ENCODE assay signal across 8 mouse cellular contexts in genomic region chr9:44655098-44656066, GRCm38 (mm10). TPM values are rescaled to one million over a fixed set of nuclear protein-coding genes. Genes with fewer than 3 reads are reported as not detected.
A peak's percentile ranks its signal among the peaks of the same experiment; 100 is the strongest.
DNase-seq lines count a peak whose midpoint lies in the region; ATAC-seq and TF ChIP-seq lines count a peak whose summit lies in the region.

No protein-coding gene starts in this region.

- H3K4me1 ChIP-seq in G1E (ENCODE audit: insufficient read depth, low read depth, low read length) = no peaks in the 10 kb centered on the region
- peaks cover 8% of the 10 kb centered on the region for H3K4me1 ChIP-seq in erythroblast, embryonic 14.5 days (ENCODE audit: control insufficient read depth)
- peaks cover 5% of the 10 kb centered on the region for H3K4me1 ChIP-seq in heart, embryonic 16.5 days (ENCODE audit: control insufficient read depth, insufficient read depth, low read length)
- H3K4me1 ChIP-seq in liver, embryonic 16.5 days (ENCODE audit: control insufficient read depth, low read depth, low read length) = peaks cover 4% of the 10 kb centered on the region; the same call in 1 of the 2 replicates
- H3K4me1 ChIP-seq in neural tube, embryonic 12.5 days = 0 out of 2 replicates have a peak, but pooled peaks cover 6% of the 10 kb centered on the region

- no peaks in the 10 kb centered on the region; the same call in 1 of the 2 replicates for H3K9me3 ChIP-seq in G1E (replicated peaks)
- no peaks in the 10 kb centered on the region for H3K9me3 ChIP-seq in erythroblast, embryonic 14.5 days (ENCODE audit: control insufficient read depth, low read length)
- H3K9me3 ChIP-seq in heart, embryonic 16.5 days (replicated peaks; ENCODE audit: control insufficient read depth, low read length) = no peaks in the 10 kb centered on the region
- H3K9me3 ChIP-seq in liver, embryonic 16.5 days (replicated peaks; ENCODE audit: control insufficient read depth, low read length) = no peaks in the 10 kb centered on the region
- H3K9me3 ChIP-seq in neural tube, embryonic 12.5 days = no peaks in the 10 kb centered on the region

- peaks cover 29% of the 10 kb centered on the region for H3K27me3 ChIP-seq in G1E (ENCODE audit: insufficient read depth, low read length)
- no peaks in the 10 kb centered on the region for H3K27me3 ChIP-seq in erythroblast, embryonic 14.5 days (ENCODE audit: control insufficient read depth)
- no peaks in the 10 kb centered on the region for H3K27me3 ChIP-seq in heart, embryonic 16.5 days (ENCODE audit: control insufficient read depth, insufficient read depth, low read length)
- H3K27me3 ChIP-seq in liver, embryonic 16.5 days (ENCODE audit: control insufficient read depth, insufficient read depth, low read depth, low read length) = no peaks in the 10 kb centered on the region; the same call in 1 of the 2 replicates
- no peaks in the 10 kb centered on the region for H3K27me3 ChIP-seq in neural tube, embryonic 12.5 days (replicated peaks)

- H3K36me3 ChIP-seq in G1E (replicated peaks) = no peaks in the 10 kb centered on the region
- no peaks in the 10 kb centered on the region for H3K36me3 ChIP-seq in erythroblast, embryonic 14.5 days (ENCODE audit: control insufficient read depth)
- no peaks in the 10 kb centered on the region for H3K36me3 ChIP-seq in heart, embryonic 16.5 days (ENCODE audit: control insufficient read depth, insufficient read depth)
- no peaks in the 10 kb centered on the region for H3K36me3 ChIP-seq in liver, embryonic 16.5 days (ENCODE audit: control insufficient read depth, insufficient read depth)
- H3K36me3 ChIP-seq in neural tube, embryonic 12.5 days = no peaks in the 10 kb centered on the region

- peak overlapping the region; percentile 79 for H3K4me2 ChIP-seq in heart, embryonic 16.5 days (ENCODE audit: low read depth, low read length)
- H3K4me2 ChIP-seq in liver, embryonic 16.5 days (ENCODE audit: low read depth, low read length) = peak overlapping the region; percentile 54
- peak overlapping the region; percentile 50 for H3K4me2 ChIP-seq in neural tube, embryonic 12.5 days (replicated peaks)

- peak; percentile 21 for DNase-seq in G1E (ENCODE audit: low spot score)
- DNase-seq in brain, embryonic 14.5 days (ENCODE audit: low read depth) = peak; percentile 88
- peak; percentile 79 for DNase-seq in kidney, postnatal 10 days
- DNase-seq in thymus, postnatal 36 days = peak; percentile 39 to 47

- peak overlapping the region; percentile 60 for H3K9ac ChIP-seq in heart, embryonic 16.5 days (ENCODE audit: low read length)
- H3K9ac ChIP-seq in liver, embryonic 16.5 days (ENCODE audit: low read depth, low read length) = 0 out of 2 replicates have a peak overlapping the region, but pooled peaks have one; percentile 26
- no peak overlapping the region for H3K9ac ChIP-seq in neural tube, embryonic 12.5 days

- WGBS in heart, embryonic 16.5 days = 17% methylated on average over 26 of the region's 26 CpGs
- 26% methylated on average over 26 of the region's 26 CpGs for WGBS in liver, embryonic 16.5 days (ENCODE audit: insufficient replicate concordance)
- 29% methylated on average over 26 of the region's 26 CpGs for WGBS in neural tube, embryonic 12.5 days

- TF ChIP-seq POLR2A in brain, embryonic 14.5 days (IDR thresholded peaks at IDR 0.05; ENCODE audit: borderline replicate concordance, extremely low read depth, insufficient read depth, insufficient read length, poor library complexity, severe bottlenecking) = no peak

- TF ChIP-seq CTCF in G1E (IDR thresholded peaks at IDR 0.05; ENCODE audit: low read depth, low read length) = peak; percentile 23; the same call in 1 of the 2 replicates
- peak; percentile 84 for TF ChIP-seq CTCF in brain, embryonic 14.5 days (IDR thresholded peaks at IDR 0.05; ENCODE audit: borderline replicate concordance, extremely low read depth, insufficient read depth, insufficient read length)

- ATAC-seq in G1E (ENCODE audit: extremely low read depth, insufficient number of reproducible peaks, low FRiP score, poor library complexity, severe bottlenecking) = no peak
- ATAC-seq in heart, embryonic 16.5 days (replicated peaks; ENCODE audit: extremely low read depth, insufficient read depth, low FRiP score) = peak; percentile 75
- ATAC-seq in liver, embryonic 16.5 days (ENCODE audit: low read depth) = no peak
- 0 out of 2 replicates have a peak, but pooled peaks have one; percentile 33 for ATAC-seq in neural tube, embryonic 12.5 days (ENCODE audit: low FRiP score, low read depth)

- H3K27ac ChIP-seq in heart, embryonic 16.5 days (ENCODE audit: low read length) = peak overlapping the region; percentile 25; the same call in 1 of the 2 replicates
- no peak overlapping the region for H3K27ac ChIP-seq in liver, embryonic 16.5 days (ENCODE audit: low read length)
- H3K27ac ChIP-seq in neural tube, embryonic 12.5 days = no peak overlapping the region

- no peak overlapping the region for H3K4me3 ChIP-seq in G1E (ENCODE audit: low read depth, low read length)
- peak overlapping the region; percentile 5 for H3K4me3 ChIP-seq in erythroblast, embryonic 14.5 days (replicated peaks)
- H3K4me3 ChIP-seq in heart, embryonic 16.5 days (ENCODE audit: low read length) = peak overlapping the region; percentile 45
- peak overlapping the region; percentile 36 for H3K4me3 ChIP-seq in liver, embryonic 16.5 days (ENCODE audit: low read depth, low read length)
- H3K4me3 ChIP-seq in neural tube, embryonic 12.5 days = no peak overlapping the region; the same call in 1 of the 2 replicates

RNA-seq across cellular contexts. Expression of gene Treh, which starts 17.7 kb away (rescaled TPM):
- not detected in 2 replicates for total RNA-seq in G1E (2014; fragmentation: Nextera tagmentation)
- not detected in 2 replicates for total RNA-seq in G1E (2017)
- not detected in 2 replicates for polyA plus RNA-seq in G1E (2012)
- not detected in 2 replicates for polyA plus RNA-seq in brain, embryonic 14.5 days (2012; rRNA removed)
- polyA plus RNA-seq in erythroblast, embryonic 14.5 days (2012) = not detected in 2 replicates
- polyA plus RNA-seq in heart, embryonic 16.5 days (2015; fragmentation: Nextera tagmentation; extraction: Ambion mirVana) = 0.07 TPM in 1 of 2 replicates, not detected in the other
- not detected in 2 replicates for polyA plus RNA-seq in liver, embryonic 16.5 days (2015; fragmentation: Nextera tagmentation; extraction: Ambion mirVana)
- not detected in 2 replicates for polyA plus RNA-seq in neural tube, embryonic 12.5 days (2016; fragmentation: Nextera tagmentation; extraction: Ambion mirVana)

RNA-seq across cellular contexts. Expression of gene Ddx6, which starts 50.7 kb away (rescaled TPM):
- total RNA-seq in G1E (2014; fragmentation: Nextera tagmentation) (74.7 and 88.2 TPM in 2 replicates), G1E (2017) (49.9 and 54.5 TPM in 2 replicates)
- 21.7 and 23.2 TPM in 2 replicates for polyA plus RNA-seq in G1E (2012)
- 40.8 and 68.4 TPM in 2 replicates for polyA plus RNA-seq in brain, embryonic 14.5 days (2012; rRNA removed)
- polyA plus RNA-seq in erythroblast, embryonic 14.5 days (2012) = 1.2 and 1.7 TPM in 2 replicates
- polyA plus RNA-seq in heart, embryonic 16.5 days (2015; fragmentation: Nextera tagmentation; extraction: Ambion mirVana) = 9.2 and 10.5 TPM in 2 replicates
- 4.5 and 5.5 TPM in 2 replicates for polyA plus RNA-seq in liver, embryonic 16.5 days (2015; fragmentation: Nextera tagmentation; extraction: Ambion mirVana)
- polyA plus RNA-seq in neural tube, embryonic 12.5 days (2016; fragmentation: Nextera tagmentation; extraction: Ambion mirVana) = 17.6 and 26.7 TPM in 2 replicates

Comparison
In these comparisons a context has a peak if more than half of its experiments do, and no peak if none do; other contexts are left out.
1. ATAC-seq: peak in heart, embryonic 16.5 days (single experiment) and neural tube, embryonic 12.5 days (single experiment); none in G1E (single experiment) and liver, embryonic 16.5 days (single experiment).
2. DNase-seq: peak in every context shown above with its lines; median percentile 88 in brain, embryonic 14.5 days; 79 in kidney, postnatal 10 days; 43 in thymus, postnatal 36 days; 21 in G1E.
3. H3K4me3 ChIP-seq: peak in erythroblast, embryonic 14.5 days (single experiment), heart, embryonic 16.5 days (single experiment) and liver, embryonic 16.5 days (single experiment); none in G1E (single experiment) and neural tube, embryonic 12.5 days (single experiment).
4. Peak in every context shown above with its lines, with median percentiles within 50 percentile points of each other: H3K4me2 ChIP-seq.